Mouse (Mus musculus) spleen, adult 2 months (tissue): Measurements from ENCODE around the gene Hjurp.

Experiments
- CTCF ChIP-seq: fragments of 200-500 bp; IDR thresholded peaks from 2 replicates; pipeline ENCODE4 v1.5.1; 2011; ENCODE audit warnings: mild to moderate bottlenecking, inconsistent platforms; ENCODE audit not compliant: insufficient read depth, insufficient read length, insufficient replicate concordance; ENCODE audit errors: extremely low read depth
- POLR2A ChIP-seq: fragments of 200-500 bp; IDR thresholded peaks from 2 replicates; pipeline ENCODE4 v1.6.1; 2011; ENCODE audit warnings: low read depth, low read length, inconsistent platforms

DNA sequence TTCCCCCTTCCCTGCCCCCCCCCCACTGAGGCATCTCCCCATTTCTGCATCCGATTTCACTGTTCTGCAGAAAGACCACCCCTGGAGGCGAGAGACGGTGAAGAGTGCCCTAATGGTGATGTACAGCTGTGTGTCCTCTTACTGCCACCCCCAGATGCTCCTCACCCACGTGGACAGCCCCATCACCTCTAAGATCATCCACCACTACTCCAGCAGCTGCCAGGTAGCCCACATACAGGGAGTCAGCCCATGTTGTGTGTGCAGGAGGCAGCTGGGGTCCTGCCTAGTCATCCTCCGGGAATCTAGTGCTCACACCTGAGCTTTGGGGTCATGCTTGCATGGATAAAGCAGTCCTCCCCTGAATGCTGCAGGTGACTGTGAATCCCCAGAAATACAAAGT, 33.6 kb downstream of the Hjurp start:
- TF ChIP-seq CTCF, result no peak
- no peak for TF ChIP-seq POLR2A
